Mouse (Mus musculus): ENCODE measurements around the gene Pla2g6. TPM values are rescaled to one million over a fixed set of nuclear protein-coding genes. Genes with fewer than 3 reads are reported as not detected.

The Pla2g6 gene
- polyA plus RNA-seq, 1 experiment from 2014 or later: 10.7 TPM

DNA sequence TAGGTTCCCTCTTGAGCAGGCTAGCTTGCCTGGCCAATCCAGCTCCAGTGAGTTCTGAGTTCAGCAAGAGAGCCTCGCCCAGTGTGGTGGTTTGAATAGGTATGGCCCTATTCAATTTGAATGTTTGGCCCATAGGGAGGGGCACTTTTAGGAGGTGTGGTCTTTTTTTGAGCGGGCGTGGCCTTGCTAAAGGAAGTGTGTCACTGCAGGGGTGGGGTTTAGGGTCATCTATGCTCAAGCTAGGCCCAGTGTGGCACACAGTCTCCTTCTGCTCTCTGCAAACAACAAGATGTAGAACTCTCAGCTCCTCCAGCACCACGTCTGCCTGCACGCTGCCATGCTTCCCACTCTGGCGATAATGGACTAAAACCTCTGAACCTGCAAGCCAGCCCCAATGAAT, 64.5 kb downstream of the Pla2g6 start:
- Histone ChIP-seq H3K9ac (ENCODE audit: low read depth, low read length) (no peak overlapping the region), H3K4me2 (ENCODE audit: low read length) (no peak overlapping the region), H3K4me1 (replicated peaks; ENCODE audit: insufficient read depth, low read length) (no peaks in the 10 kb centered on the region; the same call in 1 of the 2 replicates), H3K36me3 (ENCODE audit: insufficient read depth, low read length) (no peaks in the 10 kb centered on the region), H3K27ac (no peak overlapping the region), H3K27me3 (ENCODE audit: insufficient read depth, low read length) (no peaks in the 10 kb centered on the region), H3K9me3 (replicated peaks; ENCODE audit: low read length) (no peaks in the 10 kb centered on the region), H3K4me3 (replicated peaks; ENCODE audit: low read depth, low read length) (no peak overlapping the region)
- DNase-seq (ENCODE audit: low spot score): no peak
- ATAC-seq (replicated peaks; ENCODE audit: low FRiP score, low read depth): no peak
- TF ChIP-seq CTCF (IDR thresholded peaks at IDR 0.05; ENCODE audit: low read depth): no peak
- 95% methylated on average over 6 of the region's 6 CpGs for WGBS

DNA sequence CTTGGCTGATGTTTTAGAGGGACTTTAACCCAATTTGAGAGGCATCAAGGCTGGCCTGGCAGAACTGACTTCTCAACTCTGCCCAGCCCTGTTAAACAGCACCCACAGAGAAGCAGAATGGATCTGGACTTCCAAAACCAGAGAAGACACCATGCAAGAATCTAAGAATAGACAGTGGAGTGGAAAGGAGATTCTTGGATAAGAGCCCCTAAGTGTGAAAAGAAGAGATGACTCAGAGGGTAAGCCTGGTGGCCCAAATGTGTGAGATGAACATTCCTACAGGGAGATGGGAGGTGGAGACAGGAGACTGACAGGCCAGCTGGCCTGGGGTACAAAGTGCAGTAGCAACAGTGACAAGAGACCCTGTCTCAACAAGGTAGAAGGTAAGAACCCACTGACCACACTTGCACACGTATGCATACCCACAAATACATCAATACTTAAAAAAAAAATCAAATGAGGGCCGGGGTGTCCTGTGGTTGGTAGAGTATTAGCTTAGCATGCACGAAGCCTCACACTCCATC, 65.3 kb downstream of the Pla2g6 start:
- Histone ChIP-seq H3K4me2 (ENCODE audit: low read length) (no peak overlapping the region), H3K27ac (no peak overlapping the region), H3K36me3 (ENCODE audit: insufficient read depth, low read length) (no peaks in the 10 kb centered on the region), H3K4me1 (replicated peaks; ENCODE audit: insufficient read depth, low read length) (no peaks in the 10 kb centered on the region; the same call in 1 of the 2 replicates), H3K27me3 (ENCODE audit: insufficient read depth, low read length) (no peaks in the 10 kb centered on the region), H3K9ac (ENCODE audit: low read depth, low read length) (no peak overlapping the region), H3K9me3 (replicated peaks; ENCODE audit: low read length) (no peaks in the 10 kb centered on the region), H3K4me3 (replicated peaks; ENCODE audit: low read depth, low read length) (no peak overlapping the region)
- TF ChIP-seq CTCF (IDR thresholded peaks at IDR 0.05; ENCODE audit: low read depth): no peak
- no peak for ATAC-seq (replicated peaks; ENCODE audit: low FRiP score, low read depth)
- DNase-seq (ENCODE audit: low spot score): no peak
- 94% methylated on average over 3 of the region's 3 CpGs for WGBS

DNA sequence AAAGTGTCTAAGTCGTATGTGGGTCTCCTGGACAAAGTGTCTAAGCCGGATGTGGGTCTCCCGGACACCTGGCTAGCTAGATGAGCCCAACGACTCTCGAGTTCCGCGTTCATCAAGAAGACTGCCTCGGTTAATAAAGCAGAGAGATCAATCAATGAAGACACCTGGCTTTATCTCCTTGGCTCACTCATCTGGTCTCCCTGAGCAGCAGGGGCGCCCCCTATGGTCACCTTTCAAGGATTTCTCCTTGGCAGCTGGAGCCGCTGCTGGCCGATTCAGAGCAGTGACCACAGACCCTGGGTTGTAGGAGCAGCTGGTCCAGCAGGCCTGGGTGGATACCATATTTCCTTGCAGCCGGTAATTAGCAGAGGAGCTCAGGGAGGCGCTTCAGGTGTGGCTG, 65.8 kb downstream of the Pla2g6 start:
- TF ChIP-seq CTCF (IDR thresholded peaks at IDR 0.05; ENCODE audit: low read depth): peak; percentile 63
- DNase-seq (ENCODE audit: low spot score) (peak; percentile 70), ATAC-seq (replicated peaks; ENCODE audit: low FRiP score, low read depth) (no peak)
- Histone ChIP-seq H3K36me3 (ENCODE audit: insufficient read depth, low read length) (no peaks in the 10 kb centered on the region), H3K4me2 (ENCODE audit: low read length) (peak overlapping the region; percentile 98; the same call in 1 of the 2 replicates), H3K27ac (no peak overlapping the region), H3K27me3 (ENCODE audit: insufficient read depth, low read length) (no peaks in the 10 kb centered on the region), H3K4me3 (replicated peaks; ENCODE audit: low read depth, low read length) (no peak overlapping the region), H3K4me1 (replicated peaks; ENCODE audit: insufficient read depth, low read length) (no peaks in the 10 kb centered on the region; the same call in 1 of the 2 replicates), H3K9ac (ENCODE audit: low read depth, low read length) (no peak overlapping the region), H3K9me3 (replicated peaks; ENCODE audit: low read length) (no peaks in the 10 kb centered on the region)
- WGBS: 21% methylated on average over 13 of the region's 13 CpGs

DNA sequence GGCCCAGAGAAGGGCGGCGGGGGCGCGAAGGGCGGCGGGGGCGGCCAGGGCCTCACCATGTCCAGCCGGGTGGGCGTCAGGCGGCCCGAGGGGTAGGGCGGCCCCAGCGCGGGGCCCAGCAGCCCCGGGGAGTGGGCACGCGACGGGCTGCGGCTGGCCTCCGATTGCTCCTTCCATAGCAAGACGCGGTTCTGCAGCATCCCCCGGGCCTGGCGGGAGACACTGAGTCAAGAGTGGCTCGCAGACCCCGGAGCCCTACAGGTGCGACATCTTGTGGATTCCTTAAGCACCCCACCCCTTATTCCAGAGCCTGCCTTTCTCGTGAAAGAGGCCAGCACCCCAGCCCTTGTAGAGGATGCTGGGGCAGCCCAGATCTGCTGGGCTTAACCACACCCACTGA, 66.4 kb downstream of the Pla2g6 start:
- no peaks in the 10 kb centered on the region; the same call in 1 of the 2 replicates for H3K4me1 ChIP-seq (replicated peaks; ENCODE audit: insufficient read depth, low read length)
- no peak for DNase-seq (ENCODE audit: low spot score)
- WGBS: 0% methylated on average over 18 of the region's 28 CpGs
- TF ChIP-seq CTCF (IDR thresholded peaks at IDR 0.05; ENCODE audit: low read depth): peak; percentile 18; the same call in 1 of the 2 replicates
- H3K27me3 ChIP-seq (ENCODE audit: insufficient read depth, low read length): no peaks in the 10 kb centered on the region
- no peaks in the 10 kb centered on the region for H3K9me3 ChIP-seq (replicated peaks; ENCODE audit: low read length)
- H3K4me2 ChIP-seq (ENCODE audit: low read length): peak overlapping the region; percentile 98
- H3K27ac ChIP-seq: no peak overlapping the region
- peak overlapping the region; percentile 64 for H3K9ac ChIP-seq (ENCODE audit: low read depth, low read length)
- ATAC-seq (replicated peaks; ENCODE audit: low FRiP score, low read depth): no peak
- H3K36me3 ChIP-seq (ENCODE audit: insufficient read depth, low read length): no peaks in the 10 kb centered on the region
- peak overlapping the region; percentile 45 for H3K4me3 ChIP-seq (replicated peaks; ENCODE audit: low read depth, low read length)

DNA sequence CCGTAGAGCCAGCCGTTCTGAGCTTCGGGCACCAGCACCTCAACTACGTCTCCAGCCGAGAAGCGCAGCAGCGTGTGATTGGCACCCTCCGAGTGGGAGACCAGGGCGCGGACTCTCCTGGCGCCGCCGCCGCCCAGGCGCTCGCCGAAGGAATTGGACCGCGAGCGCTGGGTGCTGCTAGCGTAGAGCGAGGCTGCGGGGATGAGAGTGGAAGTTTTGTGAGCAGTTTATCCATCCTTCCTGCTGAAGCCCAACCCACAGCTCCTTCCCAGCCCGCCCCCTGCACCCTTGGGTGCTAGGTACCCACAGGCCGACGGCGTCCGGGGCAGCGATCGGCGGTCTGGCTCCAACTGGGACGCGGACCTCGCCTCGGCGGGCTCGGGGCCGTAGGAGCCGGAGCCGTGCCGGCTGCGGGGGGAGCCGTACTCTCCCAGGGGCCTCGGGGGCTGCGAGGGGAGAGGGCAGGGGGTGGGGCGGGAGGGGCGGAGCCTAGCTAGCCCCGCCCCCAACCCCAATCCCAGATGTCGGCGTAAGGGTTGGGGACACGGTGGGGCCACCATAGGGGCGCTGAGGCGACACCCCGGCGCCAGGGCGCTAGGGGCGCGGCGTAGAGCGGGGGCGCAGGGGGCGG, 67.0 kb downstream of the Pla2g6 start:
- Histone ChIP-seq H3K36me3 (ENCODE audit: insufficient read depth, low read length) (no peaks in the 10 kb centered on the region), H3K4me2 (ENCODE audit: low read length) (peak overlapping the region; percentile 98), H3K9me3 (replicated peaks; ENCODE audit: low read length) (no peaks in the 10 kb centered on the region), H3K4me3 (replicated peaks; ENCODE audit: low read depth, low read length) (peak overlapping the region; percentile 45), H3K27me3 (ENCODE audit: insufficient read depth, low read length) (no peaks in the 10 kb centered on the region), H3K9ac (ENCODE audit: low read depth, low read length) (peak overlapping the region; percentile 64), H3K27ac (no peak overlapping the region), H3K4me1 (replicated peaks; ENCODE audit: insufficient read depth, low read length) (no peaks in the 10 kb centered on the region; the same call in 1 of the 2 replicates)
- 1% methylated on average over 58 of the region's 62 CpGs for WGBS
- peak; percentile 15; the same call in 1 of the 2 replicates for ATAC-seq (replicated peaks; ENCODE audit: low FRiP score, low read depth)
- TF ChIP-seq CTCF (IDR thresholded peaks at IDR 0.05; ENCODE audit: low read depth): no peak
- peak; percentile 52 for DNase-seq (ENCODE audit: low spot score)

DNA sequence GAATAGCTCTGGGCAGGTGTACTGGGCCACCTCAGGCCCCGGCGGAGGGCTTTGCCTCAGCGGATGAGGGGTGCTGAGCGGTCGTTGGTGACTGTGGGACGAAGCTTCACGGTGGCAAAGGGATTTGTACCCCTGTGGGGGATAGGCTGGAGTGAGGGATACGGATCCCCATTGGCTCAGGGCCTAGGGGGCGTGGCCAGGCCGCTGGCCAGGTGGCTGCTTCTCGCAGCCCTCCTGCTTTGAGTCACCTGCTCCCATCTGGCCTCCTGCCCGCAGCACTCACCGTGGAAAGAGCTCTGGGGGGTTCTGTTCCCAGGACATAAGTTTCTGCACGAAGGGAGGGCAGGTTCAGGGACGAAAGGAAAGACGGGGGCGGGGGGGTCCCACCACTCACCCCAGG, 69.7 kb downstream of the Pla2g6 start:
- no peak overlapping the region for H3K4me3 ChIP-seq (replicated peaks; ENCODE audit: low read depth, low read length)
- no peaks in the 10 kb centered on the region for H3K9me3 ChIP-seq (replicated peaks; ENCODE audit: low read length)
- H3K9ac ChIP-seq (ENCODE audit: low read depth, low read length): no peak overlapping the region
- no peak overlapping the region for H3K4me2 ChIP-seq (ENCODE audit: low read length)
- WGBS: 33% methylated on average over 17 of the region's 17 CpGs
- H3K4me1 ChIP-seq (replicated peaks; ENCODE audit: insufficient read depth, low read length): no peaks in the 10 kb centered on the region; the same call in 1 of the 2 replicates
- no peaks in the 10 kb centered on the region for H3K27me3 ChIP-seq (ENCODE audit: insufficient read depth, low read length)
- DNase-seq (ENCODE audit: low spot score): no peak
- ATAC-seq (replicated peaks; ENCODE audit: low FRiP score, low read depth): 0 out of 2 replicates have a peak, but pooled peaks have one; percentile 12
- H3K36me3 ChIP-seq (ENCODE audit: insufficient read depth, low read length): no peaks in the 10 kb centered on the region
- TF ChIP-seq CTCF (IDR thresholded peaks at IDR 0.05; ENCODE audit: low read depth): no peak
- peak overlapping the region; percentile 62; the same call in 1 of the 2 replicates for H3K27ac ChIP-seq

All from kidney, postnatal 0 days (tissue).